Mouse (Mus musculus) hindbrain, embryonic 16.5 days (tissue): Measurements from ENCODE around the gene Fsd2. TPM values are rescaled to one million over a fixed set of nuclear protein-coding genes. Genes with fewer than 3 reads are reported as not detected.

ENCODE experiments used
- ATAC-seq: fragments of 200-750 bp; cut with Nextera tagmentation; 2 replicates; pipeline ENCODE4 v1.8.0; 2017; ENCODE audit warnings: moderate TSS enrichment, moderate library complexity
- H3K27ac ChIP-seq: fragments of 300-500 bp; sonication (generic); 2 replicates; pipeline ENCODE4 v1.5.1; 2014; ENCODE audit warnings: low read depth, mild to moderate bottlenecking, control low read depth, low read length, moderate library complexity
- H3K27me3 ChIP-seq: fragments of 300-500 bp; sonication (generic); replicated peaks from 2 replicates; pipeline ENCODE4 v1.6.1; 2014; ENCODE audit warnings: low read length; ENCODE audit not compliant: control insufficient read depth, insufficient read depth
- H3K36me3 ChIP-seq: fragments of 300-500 bp; sonication (generic); 2 replicates; pipeline ENCODE4 v1.6.1; 2014; ENCODE audit warnings: mild to moderate bottlenecking, low read length, moderate library complexity, mixed read lengths; ENCODE audit not compliant: control insufficient read depth, insufficient read depth
- H3K4me1 ChIP-seq: fragments of 300-500 bp; sonication (generic); 2 replicates; pipeline ENCODE4 v1.6.1; 2014; ENCODE audit warnings: low read depth, low read length; ENCODE audit not compliant: control insufficient read depth, insufficient read depth
- H3K4me2 ChIP-seq: fragments of 300-500 bp; sonication (generic); 2 replicates; pipeline ENCODE4 v1.6.1; 2014; ENCODE audit warnings: mild to moderate bottlenecking, low read length, control low read depth, moderate library complexity
- H3K4me3 ChIP-seq: fragments of 300-500 bp; sonication (generic); 2 replicates; pipeline ENCODE4 v1.5.1; 2014; ENCODE audit warnings: mild to moderate bottlenecking, low read length, control low read depth, moderate library complexity
- H3K9ac ChIP-seq: fragments of 300-500 bp; sonication (generic); 2 replicates; pipeline ENCODE4 v1.6.1; 2014; ENCODE audit warnings: low read depth, mild to moderate bottlenecking, control low read depth, low read length, moderate library complexity
- H3K9me3 ChIP-seq: fragments of 300-500 bp; sonication (generic); 2 replicates; pipeline ENCODE4 v1.6.1; 2014; ENCODE audit warnings: mild to moderate bottlenecking, low read length, moderate library complexity; ENCODE audit not compliant: control insufficient read depth
- WGBS: fragments of 180-500 bp; shearing (Covaris S2); extraction: QIAGEN DNeasy Blood & Tissue Kit; methylation state at CpG from one replicate; pipeline ENCODE4 v1.1.7; 2014; 5-methylcytosine and 5-hydroxymethylcytosine counted together
- polyA plus RNA-seq: library from polyadenylated mRNA; unstranded; fragments of >200 nt; fragmentation: Nextera tagmentation; extraction: Ambion mirVana; gene quantifications from 2 replicates; pipeline ENCODE4 v1.2.1, GENCODE M21; 2015

Gene Fsd2
- polyA plus RNA-seq, 1 experiment from 2014 or later, result 0.15 TPM

GRCm38 (mm10) chr7:81538070-81538675 is 28.6 kb downstream of the Fsd2 start:
- ATAC-seq, result 0 out of 2 replicates have a peak, but pooled peaks have one; percentile 52
- 66% methylated on average over 2 of the region's 2 CpGs for WGBS
- Histone ChIP-seq H3K36me3 (peaks cover 13% of the 10 kb centered on the region), H3K9me3 (no peaks in the 10 kb centered on the region), H3K27ac (no peak overlapping the region), H3K4me2 (no peak overlapping the region), H3K27me3 (no peaks in the 10 kb centered on the region), H3K4me1 (no peaks in the 10 kb centered on the region), H3K4me3 (no peak overlapping the region), H3K9ac (no peak overlapping the region)

GRCm38 (mm10) chr7:81536478-81536877 is 30.3 kb downstream of the Fsd2 start:
- Histone ChIP-seq H3K9ac (no peak overlapping the region), H3K4me3 (no peak overlapping the region), H3K9me3 (no peaks in the 10 kb centered on the region), H3K36me3 (peaks cover 29% of the 10 kb centered on the region), H3K4me2 (no peak overlapping the region), H3K27me3 (no peaks in the 10 kb centered on the region), H3K4me1 (no peaks in the 10 kb centered on the region), H3K27ac (no peak overlapping the region)
- ATAC-seq, result no peak
- WGBS, result 93% methylated on average over 4 of the region's 4 CpGs

DNA sequence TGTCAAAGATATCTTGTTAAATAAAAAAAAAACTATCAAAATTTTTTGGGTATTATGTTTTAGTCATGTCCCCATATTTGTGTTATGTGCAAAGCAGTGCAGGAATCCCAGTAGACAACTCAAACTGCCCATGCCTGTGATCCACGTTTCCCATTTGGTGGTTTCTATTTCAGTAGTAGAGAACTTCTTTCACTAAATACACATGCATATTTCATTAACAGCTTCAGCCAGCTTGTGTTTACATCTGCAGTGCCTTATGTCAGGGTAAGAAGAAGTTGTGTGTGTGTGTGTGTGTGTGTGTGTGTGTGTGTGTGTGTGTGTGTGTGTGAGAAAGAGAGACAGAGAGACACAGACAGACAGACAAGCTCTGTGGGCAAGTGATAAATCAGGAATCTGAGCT is 35.3 kb downstream of the Fsd2 start:
- H3K27me3 ChIP-seq, result no peaks in the 10 kb centered on the region
- 94% methylated on average over 1 of the region's 1 CpGs for WGBS
- no peak overlapping the region for H3K4me2 ChIP-seq
- H3K9me3 ChIP-seq, result no peaks in the 10 kb centered on the region
- H3K36me3 ChIP-seq, result peaks cover 44% of the 10 kb centered on the region
- H3K27ac ChIP-seq, result no peak overlapping the region
- no peak for ATAC-seq
- no peak overlapping the region for H3K9ac ChIP-seq
- H3K4me1 ChIP-seq, result no peaks in the 10 kb centered on the region
- H3K4me3 ChIP-seq, result no peak overlapping the region

- Histone ChIP-seq H3K27ac (no peak overlapping the region), H3K4me2 (no peak overlapping the region), H3K9ac (no peak overlapping the region), H3K4me1 (peaks cover 11% of the 10 kb centered on the region), H3K27me3 (no peaks in the 10 kb centered on the region), H3K4me3 (no peak overlapping the region), H3K36me3 (peaks cover 38% of the 10 kb centered on the region), H3K9me3 (no peaks in the 10 kb centered on the region)
- 96% methylated on average over 8 of the region's 8 CpGs for WGBS
- no peak for ATAC-seq
These were observed 37.8 kb downstream of the Fsd2 start for GRCm38 (mm10) chr7:81528918-81529317.

- H3K4me1 ChIP-seq, result peaks cover 17% of the 10 kb centered on the region
- 11% methylated on average over 13 of the region's 13 CpGs for WGBS
- peak overlapping the region; percentile 51 for H3K4me3 ChIP-seq
- no peaks in the 10 kb centered on the region for H3K9me3 ChIP-seq
- H3K36me3 ChIP-seq, result no peaks in the 10 kb centered on the region; the same call in 1 of the 2 replicates
- peak overlapping the region; percentile 95 for H3K27ac ChIP-seq
- ATAC-seq, result no peak; the same call in 1 of the 2 replicates
- H3K9ac ChIP-seq, result peak overlapping the region; percentile 81
- H3K4me2 ChIP-seq, result peak overlapping the region; percentile 88
- no peaks in the 10 kb centered on the region for H3K27me3 ChIP-seq
These were observed 43.1 kb downstream of the Fsd2 start for GRCm38 (mm10) chr7:81523663-81524017.

DNA sequence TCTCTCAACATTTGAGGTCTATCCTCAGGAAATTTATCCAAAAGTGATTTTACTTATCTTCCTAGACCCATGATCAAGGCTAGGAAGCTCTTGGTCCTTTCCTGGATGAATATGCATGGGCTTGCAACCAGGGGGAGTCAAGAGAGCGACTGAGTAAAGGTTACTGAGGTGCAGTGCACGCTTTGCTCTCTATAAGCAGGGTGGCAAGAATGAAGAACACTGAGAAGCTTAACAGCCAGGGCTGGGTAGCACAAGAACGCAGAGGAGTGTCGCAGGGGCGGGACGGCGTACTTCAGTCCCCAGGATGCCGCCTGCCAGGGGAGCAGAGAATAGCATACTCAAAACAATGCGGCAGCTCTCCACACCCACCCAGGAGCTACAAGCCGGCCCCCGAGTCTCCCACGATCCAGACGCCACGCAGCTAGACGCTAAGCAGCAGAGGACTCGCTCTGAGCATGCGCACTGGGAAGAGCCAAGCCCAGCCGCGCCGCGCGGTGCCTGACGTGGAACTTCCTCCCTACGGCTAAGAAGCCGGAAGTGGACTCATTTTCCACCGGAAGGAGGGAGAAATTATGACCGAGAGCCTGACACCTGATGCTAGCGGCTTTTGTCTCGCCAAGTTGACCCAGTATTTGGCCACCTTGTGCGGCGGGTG is 43.6 kb downstream of the Fsd2 start:
- H3K36me3 ChIP-seq, result no peaks in the 10 kb centered on the region; the same call in 1 of the 2 replicates
- WGBS, result 0% methylated on average over 31 of the region's 31 CpGs
- ATAC-seq, result peak; percentile 99
- peak overlapping the region; percentile 81 for H3K9ac ChIP-seq
- peaks cover 17% of the 10 kb centered on the region for H3K4me1 ChIP-seq
- no peaks in the 10 kb centered on the region for H3K9me3 ChIP-seq
- H3K27me3 ChIP-seq, result no peaks in the 10 kb centered on the region
- peak overlapping the region; percentile 88 for H3K4me2 ChIP-seq
- peak overlapping the region; percentile 95 for H3K27ac ChIP-seq
- peak overlapping the region; percentile 51 for H3K4me3 ChIP-seq

DNA sequence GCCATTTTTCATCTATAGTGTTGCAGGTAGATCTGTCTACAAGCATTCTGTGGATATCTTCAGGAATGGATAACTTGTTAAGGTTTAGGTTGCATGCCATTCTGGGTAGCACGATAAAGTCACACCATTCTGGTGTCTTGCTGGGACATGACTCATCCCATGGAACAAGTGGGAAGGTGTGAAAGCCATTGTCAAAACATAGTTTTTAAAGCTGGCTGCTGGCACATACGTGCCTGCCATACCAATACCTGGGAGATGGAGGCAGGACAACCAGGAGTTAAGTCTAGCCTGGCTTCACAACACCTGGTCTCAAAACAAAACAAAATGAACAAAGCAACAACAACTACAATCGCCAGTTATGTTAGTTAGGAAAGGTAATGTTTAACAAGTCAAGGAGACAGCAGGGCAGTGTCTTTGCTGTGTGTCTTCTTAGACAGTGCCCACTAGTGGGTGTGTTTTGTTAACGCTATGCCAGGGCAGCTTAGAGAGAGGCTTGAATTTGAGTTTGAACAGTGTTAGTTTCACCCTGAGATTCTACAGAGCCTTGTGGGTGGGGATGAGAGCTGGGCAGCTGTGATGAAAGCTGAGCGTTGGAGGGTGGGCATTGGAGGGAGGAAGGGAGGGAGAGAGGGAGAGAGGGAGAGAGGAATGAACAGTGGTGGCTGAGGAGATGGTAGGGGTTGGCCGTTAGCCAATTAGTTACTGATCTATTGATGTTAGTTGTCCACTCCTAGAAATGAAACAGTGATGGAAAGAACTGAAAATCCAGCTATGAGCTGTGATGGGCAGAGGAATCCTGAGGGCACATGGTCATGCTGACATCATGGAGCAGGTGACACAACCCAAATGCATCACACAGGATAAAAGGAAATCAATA is 50.4 kb downstream of the Fsd2 start:
- ATAC-seq, result no peak
- Histone ChIP-seq H3K4me1 (no peaks in the 10 kb centered on the region), H3K9ac (no peak overlapping the region), H3K4me3 (no peak overlapping the region), H3K9me3 (no peaks in the 10 kb centered on the region), H3K4me2 (no peak overlapping the region), H3K27me3 (no peaks in the 10 kb centered on the region), H3K36me3 (no peaks in the 10 kb centered on the region), H3K27ac (no peak overlapping the region)
- 71% methylated on average over 6 of the region's 6 CpGs for WGBS

DNA sequence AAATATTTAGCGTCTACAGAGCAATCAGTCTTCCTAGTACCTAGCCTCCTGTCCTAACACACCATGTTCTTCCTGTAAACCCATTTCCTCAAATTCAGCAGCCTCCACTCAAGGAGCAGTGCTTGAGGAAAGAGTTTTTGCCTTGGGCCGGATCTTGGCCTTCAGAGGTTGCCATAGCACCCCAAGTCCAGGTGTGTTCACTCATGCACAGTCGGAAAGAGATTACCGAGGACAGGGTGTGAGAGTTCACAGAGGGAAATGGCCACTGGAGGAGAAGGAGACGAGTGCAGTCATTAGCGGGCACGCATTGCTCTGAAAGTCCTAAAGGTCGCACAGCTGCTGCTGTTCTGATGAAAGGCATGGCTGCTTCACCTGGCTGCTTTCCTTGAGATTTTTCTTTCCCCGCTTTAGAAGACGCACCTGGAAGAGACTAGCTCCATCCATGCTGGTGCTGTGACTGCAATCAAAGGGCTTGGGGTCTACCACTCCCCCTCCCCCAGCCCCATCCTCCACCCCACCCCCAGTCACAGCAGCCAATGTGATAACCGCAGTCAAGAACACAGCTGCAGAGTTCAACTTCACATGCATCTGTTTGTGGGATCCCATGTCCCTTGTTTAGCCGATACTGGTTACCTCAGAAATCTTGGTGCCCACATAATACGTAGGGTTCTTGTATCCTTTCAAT is 51.7 kb downstream of the Fsd2 start:
- no peak overlapping the region for H3K9ac ChIP-seq
- no peak overlapping the region for H3K4me3 ChIP-seq
- H3K27ac ChIP-seq, result no peak overlapping the region
- WGBS, result 57% methylated on average over 13 of the region's 13 CpGs
- no peaks in the 10 kb centered on the region for H3K9me3 ChIP-seq
- no peaks in the 10 kb centered on the region for H3K36me3 ChIP-seq
- H3K27me3 ChIP-seq, result no peaks in the 10 kb centered on the region
- H3K4me1 ChIP-seq, result no peaks in the 10 kb centered on the region
- ATAC-seq, result no peak
- H3K4me2 ChIP-seq, result no peak overlapping the region
